Mouse (Mus musculus) cerebellum, postnatal 14 days (tissue): ENCODE data around the gene Siglec1.
"Not testable (repeated sequence)": the region's sequence is repeated elsewhere in the genome, so short reads cannot be mapped to it uniquely, and the experiment has no call there.

ENCODE experiments used
- DNase-seq, 2 experiments: peaks; one replicate each; pipeline ENCODE4 v3.0.0; 2021; ENCODE audit warnings: mixed read lengths in 2 of 2

Gene Siglec1

DNA sequence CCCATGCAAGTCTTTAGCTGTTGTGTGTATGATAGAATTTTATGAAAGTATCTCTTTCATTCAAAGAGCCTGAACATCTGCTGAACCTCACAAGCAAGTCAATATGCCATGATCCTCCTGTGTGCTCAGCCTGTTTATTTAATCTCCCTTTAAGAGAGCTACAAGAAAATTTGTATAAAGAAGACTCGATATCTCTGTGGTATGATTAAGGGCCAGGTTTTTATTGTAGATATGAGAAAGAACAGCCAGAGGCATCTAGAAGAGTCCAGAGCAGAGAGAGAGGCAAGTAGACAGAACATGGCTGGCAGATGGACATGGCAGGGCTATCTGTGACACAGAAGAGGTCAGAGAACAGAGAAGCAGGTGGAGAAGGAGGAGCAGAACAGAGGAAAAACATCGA, 40.5 kb downstream of the Siglec1 start:
- DNase-seq, result no peak

DNA sequence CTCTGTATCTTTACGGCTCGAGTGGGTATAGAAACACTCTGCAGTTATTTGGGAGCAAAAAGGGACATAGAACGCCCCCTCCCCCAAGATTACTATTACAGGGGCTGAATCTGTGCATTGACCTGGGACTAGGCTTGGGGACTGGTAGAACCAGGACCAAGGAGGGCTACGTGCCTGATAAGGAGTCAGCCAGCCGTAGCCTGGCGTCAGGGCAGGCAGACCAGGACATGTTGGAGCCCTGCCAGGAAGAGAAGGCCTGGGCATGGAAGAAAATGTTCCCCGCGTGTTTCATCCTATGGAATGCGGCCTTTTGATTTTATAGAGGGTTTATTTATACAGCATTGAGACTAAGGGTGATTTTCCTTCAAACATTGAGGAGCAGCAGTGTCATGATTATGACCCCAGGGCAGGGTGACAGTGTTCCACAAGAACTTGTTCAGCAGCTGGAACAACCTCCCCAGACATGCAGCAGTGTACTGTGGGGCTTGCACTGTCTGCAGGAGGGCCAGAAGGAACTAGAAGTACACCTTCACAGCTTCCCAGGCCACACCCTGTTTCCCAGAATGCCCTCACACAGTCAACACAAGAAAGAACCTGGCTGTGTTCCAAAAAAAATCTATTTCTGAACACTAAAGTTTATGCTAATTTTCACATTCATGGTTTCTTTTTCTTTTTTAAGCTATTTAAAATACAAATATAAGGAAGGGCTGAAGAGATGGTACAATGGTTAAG, 41.4 kb downstream of the Siglec1 start:
- DNase-seq, result peak in 1 of 2 experiments; percentile 43

DNA sequence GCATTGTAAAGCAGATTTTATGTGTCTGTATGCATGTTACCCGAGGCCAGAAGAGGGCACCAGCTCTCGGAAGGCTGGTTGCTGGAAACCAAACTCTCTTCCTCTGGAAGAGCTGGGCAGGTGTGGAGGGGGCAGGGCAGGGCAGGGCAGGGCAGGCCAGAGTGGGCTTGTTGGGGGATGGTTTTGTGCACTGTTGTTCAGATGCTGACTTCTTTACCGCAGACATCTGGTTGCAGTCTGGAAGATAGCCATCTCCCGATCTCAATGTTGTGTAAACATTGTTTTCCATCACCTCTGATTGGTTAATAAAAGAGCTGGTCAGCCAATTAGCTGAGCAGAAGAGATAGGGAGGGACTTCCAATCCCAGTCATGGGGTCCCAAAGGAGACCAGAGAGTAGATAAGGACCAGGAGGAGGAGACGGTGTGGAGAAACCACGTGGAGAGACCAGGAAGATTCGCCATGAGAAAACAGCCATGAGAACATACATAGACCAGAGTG, 42.2 kb downstream of the Siglec1 start:
- no peak for DNase-seq

DNA sequence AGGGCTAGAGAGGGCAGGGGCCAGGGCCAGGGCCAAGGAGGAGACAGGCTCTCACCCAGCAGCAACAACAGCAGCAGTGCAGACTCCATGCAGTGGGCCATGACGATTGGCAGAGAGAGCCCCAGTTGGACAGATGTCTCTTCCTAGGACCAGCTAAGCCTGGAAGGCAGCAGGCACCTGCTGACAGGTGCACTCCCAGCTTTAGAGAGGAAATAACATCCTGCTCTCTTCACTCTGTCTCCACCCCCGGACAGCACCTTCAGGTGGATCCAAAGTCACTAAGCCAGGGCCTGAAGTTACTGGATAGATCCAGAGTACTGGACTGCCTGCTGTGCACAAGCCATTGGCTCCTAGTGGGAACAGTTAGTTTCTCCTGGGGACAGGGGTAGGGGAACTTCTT, 43.6 kb downstream of the Siglec1 start, which contains the start of gene Gfra4:
Gfra4 (minus strand) TSS at position 101 of the 400 bp plus-strand sequence.
- DNase-seq, result no peak

DNA sequence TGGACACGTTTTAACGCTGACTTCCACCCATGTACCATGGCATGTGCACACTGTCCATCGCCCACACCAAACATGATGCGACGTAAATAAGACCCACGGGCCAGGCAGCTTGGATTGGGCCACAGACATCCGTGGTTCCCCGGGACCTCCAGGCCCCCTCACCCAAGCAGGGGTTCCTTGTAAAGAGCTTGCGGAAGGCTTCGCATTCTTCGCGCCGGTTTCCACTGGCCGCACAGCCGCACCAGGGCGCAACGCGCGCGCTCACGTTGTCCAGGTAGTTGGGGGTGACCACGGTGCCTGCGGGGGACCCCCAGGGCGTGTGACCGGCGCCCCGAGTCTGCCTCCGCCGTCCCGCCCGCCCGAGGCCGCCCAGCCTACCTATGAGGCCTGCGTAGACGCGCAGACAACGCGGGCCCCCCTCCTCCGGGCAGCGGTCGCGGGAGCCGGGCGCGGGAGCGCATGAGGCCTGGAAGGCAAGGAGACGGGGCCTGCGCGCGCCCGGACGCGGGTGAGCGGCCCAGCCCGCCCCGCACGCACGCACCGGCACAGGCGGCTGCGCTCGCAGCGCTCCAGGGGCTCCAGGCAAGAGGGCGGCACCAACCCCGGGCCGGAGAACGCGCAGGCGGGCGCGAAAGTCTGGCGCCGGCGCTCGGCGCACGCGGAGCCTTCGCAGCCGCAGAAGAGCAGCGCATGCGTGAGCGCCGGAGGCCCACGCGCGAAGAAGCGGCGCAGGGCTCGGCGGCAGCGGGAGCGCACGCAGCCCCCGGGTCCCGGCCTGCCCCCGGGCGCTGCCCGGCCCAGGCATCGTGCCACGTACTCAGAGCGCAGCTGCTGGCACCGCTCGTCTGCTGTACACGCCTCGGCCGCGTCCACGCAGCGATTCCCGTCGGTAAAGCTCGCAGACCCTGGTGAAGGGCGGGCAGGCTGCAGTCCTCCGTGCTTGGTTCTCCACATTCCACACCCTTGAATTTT, 45.4 kb downstream of the Siglec1 start:
- peak; percentile 79 to 83 for DNase-seq

DNA sequence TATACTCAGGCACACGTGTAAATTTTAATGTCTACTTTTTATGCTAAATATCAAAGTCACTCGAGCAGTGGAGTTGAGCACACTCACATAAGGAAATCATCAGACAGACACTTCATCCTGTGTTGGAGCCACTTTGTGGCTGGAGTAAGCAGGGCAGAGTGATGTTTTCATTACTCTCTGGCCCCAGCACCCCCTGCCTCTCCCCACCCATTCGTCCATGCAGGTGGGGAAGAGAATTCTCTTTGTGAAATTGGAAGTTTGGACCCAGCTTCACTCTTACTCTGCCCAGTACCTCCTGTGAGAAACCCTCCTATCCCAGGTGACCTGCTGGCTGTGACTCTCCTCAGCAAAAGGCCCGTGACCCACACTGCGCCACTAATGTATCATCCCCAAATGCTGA, 47.9 kb downstream of the Siglec1 start:
- no peak for DNase-seq

DNA sequence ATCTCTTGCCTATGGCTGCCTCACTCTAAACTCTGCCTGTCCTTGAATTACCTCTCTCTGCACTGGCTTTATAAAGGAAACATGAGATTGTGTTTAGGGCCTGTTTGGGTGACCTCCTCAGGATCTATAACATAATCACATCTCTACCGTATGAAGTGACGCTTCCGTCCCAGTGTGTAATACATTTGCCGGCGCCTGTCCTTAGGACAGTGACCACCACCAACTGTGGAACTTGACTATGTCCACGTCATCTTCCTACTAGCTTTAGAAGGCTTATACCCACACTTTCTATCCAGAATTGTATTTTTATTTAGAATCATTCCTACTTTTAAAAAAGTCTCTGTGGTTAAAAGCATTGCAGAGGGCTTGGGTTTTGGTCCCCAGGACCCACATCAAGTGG, 48.4 kb downstream of the Siglec1 start:
- no peak for DNase-seq

DNA sequence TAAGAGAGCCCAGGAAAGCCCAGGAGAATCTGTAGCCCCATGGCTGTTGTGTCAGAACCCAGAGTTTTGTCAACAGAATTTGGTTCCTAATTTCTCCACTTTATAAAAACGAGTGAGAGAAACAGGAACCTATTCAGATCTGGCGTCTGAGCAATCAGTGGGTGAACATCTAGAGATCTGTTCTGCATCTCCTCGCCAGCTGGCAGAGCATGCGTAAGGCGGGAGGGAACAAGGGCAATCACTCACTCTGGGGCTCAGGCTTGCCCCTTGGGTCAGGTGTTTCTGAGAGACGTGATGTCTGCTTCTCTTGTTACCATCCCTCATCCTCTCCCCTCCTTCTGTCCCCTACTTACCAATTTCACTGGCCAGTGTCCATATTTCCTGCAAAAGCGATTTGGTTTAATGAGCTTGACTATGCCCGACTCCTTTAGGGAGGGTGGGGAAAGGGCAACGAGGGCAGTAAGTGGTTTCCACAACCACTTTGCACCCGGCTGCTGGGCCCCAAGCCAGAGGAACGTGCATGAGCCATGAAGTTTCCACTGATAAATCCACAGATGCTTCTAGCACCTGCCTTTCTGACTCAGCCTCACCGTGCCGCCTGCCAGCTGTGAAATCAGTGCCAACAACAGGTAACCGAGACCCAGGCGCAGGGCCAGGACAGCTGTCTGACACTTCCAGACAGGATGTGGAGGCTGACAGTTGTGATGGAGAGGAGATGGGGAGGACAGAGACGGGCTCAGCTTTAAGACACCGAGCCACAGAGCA, 49.2 kb downstream of the Siglec1 start:
- DNase-seq, result peak in 1 of 2 experiments; percentile 54

DNA sequence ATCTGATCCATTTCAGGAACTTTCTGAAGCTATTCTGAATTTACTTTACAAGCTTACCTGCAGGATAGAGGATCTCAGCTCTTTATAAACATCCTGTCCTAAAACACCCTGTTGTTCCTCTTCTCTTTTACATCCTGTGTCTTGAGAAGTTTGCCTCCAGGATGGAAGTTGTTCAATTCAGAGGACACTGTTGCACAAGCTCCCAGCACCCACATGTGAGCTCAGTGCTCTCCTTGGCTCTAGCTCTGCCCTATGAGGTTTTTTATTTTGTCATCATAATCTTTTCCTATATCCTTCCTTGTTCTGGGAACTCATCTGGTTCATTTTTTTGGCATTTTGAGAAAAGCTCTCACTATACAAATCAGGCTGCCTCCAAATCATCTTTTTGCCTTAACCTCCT, 49.8 kb downstream of the Siglec1 start:
- no peak for DNase-seq

DNA sequence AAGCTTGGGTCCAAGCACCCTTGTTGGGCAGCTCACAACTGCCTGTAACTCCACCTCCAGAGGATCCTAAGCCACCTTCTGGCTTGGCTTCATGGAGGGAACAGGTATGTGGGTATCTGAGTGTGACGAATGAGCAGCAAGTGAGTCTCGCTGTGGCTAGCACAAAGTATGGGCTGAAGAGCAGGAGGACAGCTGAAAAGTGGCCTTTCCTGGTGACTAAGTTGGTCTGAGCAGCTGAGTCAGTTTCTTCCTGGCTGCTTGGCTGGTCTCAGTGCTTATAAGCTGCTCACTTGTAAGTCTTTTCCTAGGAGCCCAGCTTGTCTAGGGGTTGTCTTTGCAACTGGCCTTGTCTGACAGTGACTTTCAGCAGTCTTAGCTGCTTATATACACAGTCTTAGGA, 50.2 kb downstream of the Siglec1 start:
- DNase-seq, result no peak

DNA sequence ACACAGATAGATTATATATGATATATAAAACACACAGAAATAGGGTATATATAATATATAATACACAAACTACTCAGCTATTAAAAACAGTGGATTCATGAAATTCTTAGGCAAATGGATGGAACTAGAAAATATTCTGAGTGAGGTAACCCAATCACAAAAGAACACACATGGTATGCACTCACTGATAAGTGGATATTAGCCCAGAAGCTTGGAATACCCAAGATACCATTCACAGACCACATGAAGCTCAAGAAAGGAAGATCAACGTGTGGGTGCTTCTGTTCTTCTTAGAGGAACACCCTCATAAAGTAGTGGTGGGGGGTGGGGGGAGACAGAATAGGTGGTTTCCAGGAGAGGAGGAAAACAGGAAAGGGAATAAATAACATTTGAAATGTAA, 55.2 kb downstream of the Siglec1 start:
- DNase-seq, result not testable (repeated sequence)

DNA sequence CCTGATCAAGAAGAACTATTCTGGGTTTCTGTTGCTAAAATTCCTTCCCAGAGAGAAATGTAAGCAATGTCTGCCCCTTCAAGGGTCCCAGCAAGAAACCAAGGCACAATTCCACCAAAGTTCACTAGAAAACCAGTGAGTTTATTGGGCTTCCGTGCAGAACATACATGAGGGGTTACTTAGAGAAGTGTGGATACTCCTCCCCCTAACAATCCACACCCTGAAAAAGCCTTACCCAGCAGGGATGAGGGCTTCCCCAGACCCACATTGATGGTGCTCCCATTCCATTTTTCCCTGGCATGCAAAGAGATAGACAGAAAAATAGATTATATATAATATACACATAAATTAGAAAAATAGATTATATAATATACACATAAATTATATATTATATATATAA, 55.6 kb downstream of the Siglec1 start:
- DNase-seq, result no peak

DNA sequence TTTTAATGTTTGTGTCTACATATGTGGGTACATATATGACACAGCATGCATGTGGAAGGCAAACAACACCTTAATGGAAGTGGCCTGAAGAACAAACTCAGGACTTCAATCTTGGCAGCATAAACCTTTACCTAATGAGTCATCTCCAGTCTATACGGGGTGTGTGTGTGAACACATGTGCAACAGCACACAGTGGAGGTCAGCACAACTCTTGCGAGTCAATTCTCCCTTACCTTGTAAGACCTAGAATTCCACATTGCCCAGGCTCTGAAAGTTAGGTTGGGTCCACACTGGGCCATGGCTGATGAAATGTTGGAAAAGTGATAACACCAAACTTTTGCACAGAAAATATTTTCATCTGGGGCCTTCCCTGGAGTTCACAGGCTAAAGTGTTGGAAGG, 56.0 kb downstream of the Siglec1 start:
- DNase-seq, result no peak

DNA sequence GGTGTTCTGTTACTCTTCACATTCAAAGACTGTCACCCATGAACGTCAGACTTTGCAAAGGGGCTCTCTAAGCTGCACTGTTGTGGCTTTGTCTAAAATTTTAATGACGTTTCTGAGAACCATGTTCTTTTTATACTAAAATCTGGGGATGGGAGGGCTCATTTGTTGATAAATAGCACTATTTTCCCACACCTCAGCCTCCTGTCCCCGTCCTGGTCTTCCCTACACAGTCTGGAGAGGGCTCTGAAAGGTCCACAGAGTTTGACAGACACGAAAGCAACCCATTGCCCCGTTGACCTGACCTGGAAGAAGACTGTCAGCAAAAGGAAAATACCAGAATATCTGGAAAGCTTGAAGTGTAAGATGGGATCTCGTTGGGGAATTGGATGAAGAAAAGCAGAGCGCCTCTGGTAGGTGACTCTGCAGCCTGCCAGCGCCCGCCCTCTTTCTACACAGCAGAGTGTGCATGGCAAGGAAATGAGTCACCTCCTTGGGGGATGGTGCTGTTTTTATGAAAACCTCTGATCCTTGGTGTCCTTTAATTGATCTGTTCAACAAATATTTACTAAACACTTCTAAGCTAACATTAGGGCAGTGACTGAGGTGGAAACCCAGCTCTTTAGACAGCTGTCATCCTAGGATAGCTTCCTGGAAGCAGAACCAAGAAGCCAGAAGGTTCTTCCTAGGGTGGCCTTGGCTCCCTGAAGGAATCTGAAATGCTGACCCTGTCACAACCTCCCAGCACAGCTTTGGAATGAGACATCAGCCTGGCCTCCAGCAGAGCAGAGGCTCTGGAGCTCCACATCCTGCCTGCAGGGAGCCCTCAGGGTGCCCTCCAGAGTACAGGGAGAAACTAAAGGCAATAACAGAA, 57.3 kb downstream of the Siglec1 start:
- no peak for DNase-seq

DNA sequence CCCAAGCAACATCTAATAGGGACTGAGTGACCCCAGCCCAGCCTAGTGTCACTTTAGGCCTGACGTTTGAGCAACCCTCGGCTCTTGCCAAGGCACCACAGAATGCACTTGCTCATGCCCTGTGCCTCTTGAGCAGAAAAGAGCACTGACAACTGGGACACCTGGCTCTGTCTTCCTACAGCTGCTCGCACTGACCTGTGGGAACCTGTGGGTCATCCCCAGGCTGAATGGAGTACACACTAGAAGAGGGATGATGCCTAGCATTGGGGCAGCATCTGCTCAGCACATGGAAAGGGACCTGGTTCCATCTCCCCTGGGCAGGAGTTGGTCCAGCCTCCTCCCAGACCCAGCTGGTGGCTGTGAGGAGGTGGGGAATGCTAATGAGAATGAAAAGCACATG, 59.6 kb downstream of the Siglec1 start:
- DNase-seq, result no peak

DNA sequence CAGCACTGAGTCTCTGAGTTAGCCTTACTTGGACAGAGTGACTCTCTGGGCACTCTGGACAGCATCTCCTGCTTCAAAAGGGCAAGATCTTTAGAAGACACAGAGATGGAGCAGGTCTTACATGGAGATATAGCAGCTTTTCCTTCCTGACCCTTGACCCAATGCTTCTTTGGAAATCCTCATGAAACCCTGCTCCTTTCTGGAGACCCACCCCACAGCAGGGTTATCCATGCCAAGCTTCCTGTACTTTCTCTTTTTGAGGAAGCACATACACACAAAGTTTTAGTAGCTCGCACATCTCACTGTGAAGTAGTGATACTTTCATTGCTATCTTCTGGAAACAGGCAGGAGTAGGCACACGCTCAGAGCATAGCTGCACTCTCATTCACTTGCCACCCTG, 61.3 kb downstream of the Siglec1 start:
- no peak for DNase-seq
